Mouse (Mus musculus): ENCODE results near the gene Atf7. TPM values are rescaled to one million over a fixed set of nuclear protein-coding genes. Genes with fewer than 3 reads are reported as not detected.
A peak's percentile ranks its signal among the peaks of the same experiment; 100 is the strongest.
"Not testable (repeated sequence)": the region's sequence is repeated elsewhere in the genome, so short reads cannot be mapped to it uniquely, and the experiment has no call there.

Gene Atf7
- total RNA-seq, 4 experiments from 2014 or later = 40.8 to 44.8 (median 42.6) TPM

DNA sequence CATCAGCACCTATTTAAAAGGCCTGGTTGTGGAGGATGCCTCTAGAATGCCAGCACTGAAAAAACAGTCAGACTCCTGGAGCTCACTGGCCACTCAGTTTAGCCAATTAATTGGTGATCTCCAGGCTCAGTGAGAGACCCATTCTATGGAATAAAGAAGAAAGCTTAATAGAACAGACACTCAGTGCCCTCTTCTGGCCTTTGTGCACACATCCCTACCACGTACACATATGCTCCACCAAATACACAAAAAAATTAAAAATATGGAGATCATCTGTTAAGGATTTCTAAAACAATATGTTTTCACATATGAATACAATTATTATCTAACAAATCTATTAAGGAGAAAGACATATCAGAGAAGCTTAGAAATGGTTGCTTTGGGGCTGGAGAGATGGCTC lies 4.5 kb downstream of the Atf7 start:
- DNase-seq (ENCODE audit: low spot score in 2 of 2) = no peak

DNA sequence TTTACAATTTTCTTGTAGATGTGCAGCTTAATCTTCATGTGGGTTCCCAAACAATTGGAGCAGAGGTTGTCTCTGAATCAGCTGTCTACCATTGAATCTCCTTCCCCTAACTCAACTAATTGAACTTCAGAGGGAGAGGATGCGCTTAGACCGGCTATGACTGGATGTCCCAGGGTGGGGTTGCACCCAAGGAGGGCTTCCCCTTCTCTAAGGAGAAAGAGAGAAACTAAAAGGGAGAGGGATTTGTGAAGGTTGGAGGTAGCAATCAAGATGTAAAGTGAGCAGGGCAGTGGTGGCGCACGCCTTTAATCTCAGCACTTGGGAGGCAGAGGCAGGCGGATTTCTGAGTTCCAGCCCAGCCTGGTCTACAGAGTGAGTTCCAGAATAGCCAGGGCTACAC lies 5.8 kb downstream of the Atf7 start:
- DNase-seq (ENCODE audit: low spot score in 2 of 2) = no peak

DNA sequence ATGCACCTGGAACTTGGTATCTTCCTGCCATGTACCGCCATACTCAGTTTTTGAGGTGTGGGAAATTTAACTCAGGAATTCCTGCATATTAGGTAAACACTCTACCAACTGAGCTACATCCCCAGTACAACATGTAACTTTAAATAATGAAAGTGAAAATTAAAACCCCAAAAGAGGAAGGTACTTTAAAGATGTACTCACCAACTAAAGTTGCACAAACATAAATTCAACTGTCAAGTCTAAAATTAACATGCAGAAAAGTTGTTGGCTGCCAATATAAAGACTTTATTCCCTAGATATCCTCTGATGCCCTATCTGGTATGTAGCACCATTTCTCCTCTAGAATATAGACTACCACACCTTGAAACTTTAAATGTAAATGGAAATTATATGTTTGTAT lies 7.6 kb downstream of the Atf7 start:
- no peak for DNase-seq (ENCODE audit: low spot score in 2 of 2)

DNA sequence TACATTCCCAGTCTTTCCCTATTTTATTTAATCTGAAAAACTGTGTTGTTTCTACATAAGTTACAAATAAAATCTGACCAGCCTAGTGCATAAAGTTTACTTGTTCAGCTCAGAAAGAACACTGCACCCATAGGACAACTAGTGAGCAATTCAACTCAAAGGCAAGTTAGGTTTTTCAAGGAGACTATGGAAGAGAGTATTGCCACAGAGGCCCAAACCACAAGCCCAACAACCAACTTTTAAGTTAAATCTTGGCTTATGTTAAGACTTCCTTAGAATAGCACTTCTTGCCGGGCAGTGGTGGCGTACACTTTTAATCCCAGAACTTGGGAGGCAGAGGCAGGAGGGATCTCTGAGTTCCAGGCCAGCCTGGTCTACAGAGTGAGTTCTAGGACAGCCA lies 9.1 kb downstream of the Atf7 start:
- no peak for DNase-seq (ENCODE audit: low spot score in 2 of 2)

DNA sequence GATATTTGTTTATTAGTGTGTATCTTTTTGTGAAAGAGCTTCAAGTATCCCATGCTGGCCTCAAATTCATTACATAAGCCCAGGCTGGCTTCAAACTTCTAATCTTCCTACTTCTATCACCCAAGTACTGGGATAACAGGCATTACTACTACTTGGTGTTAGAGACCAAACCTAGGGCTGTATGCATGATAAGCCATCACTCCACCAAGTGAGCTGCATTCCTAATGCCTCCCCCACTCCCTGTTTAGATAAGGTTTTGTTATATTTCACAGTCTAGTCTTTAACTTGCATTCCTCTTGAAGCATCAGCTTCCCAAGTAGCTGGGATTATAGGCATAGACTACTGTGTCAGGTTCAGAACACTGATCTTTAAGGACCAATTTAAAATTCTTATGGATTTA lies 11.0 kb downstream of the Atf7 start:
- no peak for DNase-seq (ENCODE audit: low spot score in 2 of 2)

DNA sequence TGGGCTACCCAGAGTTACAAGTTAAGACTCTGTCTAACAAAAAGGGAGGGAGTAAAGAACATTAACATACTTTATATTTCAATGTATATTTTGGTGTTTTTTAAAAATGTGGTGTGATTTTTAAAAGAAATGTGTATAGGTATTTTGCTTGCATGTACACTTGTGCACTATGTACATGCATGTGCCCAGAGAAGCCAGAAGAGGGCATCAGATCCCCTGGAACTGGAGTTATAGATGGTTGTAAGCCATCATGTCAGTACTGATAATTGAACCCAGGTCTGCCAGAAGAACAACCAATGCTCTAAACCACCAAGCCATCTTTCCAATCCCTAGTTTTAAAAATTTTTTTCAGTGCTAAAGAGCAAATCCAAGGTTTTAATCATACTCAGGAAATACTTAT lies 12.3 kb downstream of the Atf7 start:
- no peak for DNase-seq (ENCODE audit: low spot score in 2 of 2)

DNA sequence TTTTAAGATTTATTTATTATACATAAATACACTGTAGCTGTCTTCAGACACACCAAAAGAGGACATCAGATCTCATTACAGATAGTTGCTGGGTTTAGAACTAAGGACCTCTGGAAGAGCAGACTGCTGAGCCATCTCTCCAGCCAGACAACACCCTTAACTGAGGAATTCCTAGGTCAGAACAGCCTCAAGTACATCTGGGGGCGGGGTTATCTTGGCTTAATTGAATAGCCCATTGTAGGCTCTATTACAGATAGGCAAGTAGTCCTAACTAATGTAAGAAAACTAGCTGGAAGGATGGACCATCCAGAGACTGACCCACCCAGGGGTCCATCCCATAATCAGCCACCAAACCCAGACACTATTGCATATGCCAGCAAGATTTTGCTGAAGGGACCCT lies 16.7 kb downstream of the Atf7 start:
- DNase-seq (ENCODE audit: low spot score in 2 of 2) = not testable (repeated sequence)

DNA sequence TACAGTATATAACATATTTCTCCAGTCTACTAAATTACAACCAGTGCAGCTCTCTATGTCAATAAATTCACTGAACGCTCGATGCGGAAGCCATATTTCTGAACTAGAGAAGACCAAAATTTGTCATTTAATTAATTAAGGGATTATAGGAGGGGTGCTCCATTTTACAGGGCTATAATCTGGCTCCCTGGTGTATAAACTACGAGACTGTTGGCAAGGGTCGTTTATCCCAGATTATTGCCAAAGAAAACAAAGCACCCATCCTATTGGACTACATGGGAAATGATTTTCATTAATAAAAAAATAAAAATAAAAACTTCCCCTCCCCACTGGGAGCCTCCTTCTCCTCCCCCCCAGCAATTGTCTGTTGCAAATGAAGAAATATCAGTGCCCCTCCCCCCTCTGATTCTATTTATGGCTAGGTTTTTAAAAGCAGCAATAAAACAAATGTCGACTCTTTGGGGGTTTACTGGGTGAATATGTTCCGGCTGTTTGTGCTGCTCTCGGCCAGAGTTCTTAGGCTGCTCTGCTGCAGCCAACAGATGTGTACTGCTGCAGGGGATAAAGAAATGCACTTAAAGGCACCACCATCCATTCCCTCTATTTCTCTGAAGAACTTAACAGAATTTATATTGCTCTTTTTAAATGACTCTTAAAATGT lies 31.1 kb downstream of the Atf7 start:
- no peak for DNase-seq (ENCODE audit: low spot score in 2 of 2)

DNA sequence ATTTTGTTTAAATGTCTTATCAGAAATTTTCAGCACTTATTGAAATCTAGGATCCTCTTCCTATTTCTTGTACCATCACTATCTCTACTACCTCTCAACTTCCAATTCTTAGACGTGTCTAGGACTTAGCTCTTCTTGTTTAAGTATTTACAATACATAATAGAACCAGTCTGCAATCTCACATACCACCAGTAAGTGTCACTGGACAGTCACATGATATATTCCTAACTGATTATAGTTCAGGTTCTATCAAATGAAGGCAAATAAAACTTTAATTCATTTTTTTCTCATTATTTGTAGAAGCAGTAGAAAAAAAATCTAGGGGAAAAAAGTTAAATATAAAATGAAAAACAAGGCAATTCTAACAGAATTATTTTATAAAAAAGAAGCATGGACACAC lies 32.6 kb downstream of the Atf7 start:
- DNase-seq (ENCODE audit: low spot score in 2 of 2) = no peak

DNA sequence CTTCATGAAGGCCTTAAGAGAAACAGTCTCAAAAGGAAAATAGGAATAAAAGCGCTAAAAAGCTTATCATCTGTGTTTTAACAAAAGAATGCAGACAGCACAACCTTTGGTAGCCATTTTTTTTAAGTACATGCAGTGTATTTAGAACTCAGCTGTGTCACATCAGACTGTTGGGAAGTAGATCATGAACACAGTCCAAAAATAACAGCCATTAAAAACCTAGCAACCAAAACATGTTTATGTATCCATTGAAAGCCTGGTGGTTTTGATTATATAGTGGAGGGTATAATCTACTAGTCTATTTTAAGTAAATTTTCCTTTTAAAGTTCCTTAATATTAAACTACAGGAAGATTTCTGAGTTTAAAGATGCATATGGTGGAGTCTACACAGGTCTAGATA lies 34.7 kb downstream of the Atf7 start:
- DNase-seq (ENCODE audit: low spot score in 2 of 2) = no peak

DNA sequence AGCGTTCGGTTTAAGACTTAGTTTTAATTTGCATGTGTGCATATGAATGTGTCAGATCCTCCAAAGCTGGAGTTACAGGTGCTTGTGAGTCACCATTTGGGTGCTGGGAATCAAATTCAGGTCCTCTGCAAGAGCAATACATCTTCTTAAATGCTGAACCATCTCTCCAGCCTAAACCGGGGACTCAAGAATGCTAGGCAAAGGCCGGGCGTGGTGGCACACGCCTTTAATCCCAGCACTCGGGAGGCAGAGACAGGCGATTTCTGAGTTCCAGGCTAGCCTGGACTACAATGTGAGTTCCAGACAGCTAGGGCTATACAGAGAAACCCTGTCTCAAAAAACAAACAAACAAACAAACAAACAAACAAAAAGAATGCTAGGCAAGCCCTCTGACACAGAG lies 35.4 kb downstream of the Atf7 start:
- DNase-seq (ENCODE audit: low spot score in 2 of 2) = no peak

DNA sequence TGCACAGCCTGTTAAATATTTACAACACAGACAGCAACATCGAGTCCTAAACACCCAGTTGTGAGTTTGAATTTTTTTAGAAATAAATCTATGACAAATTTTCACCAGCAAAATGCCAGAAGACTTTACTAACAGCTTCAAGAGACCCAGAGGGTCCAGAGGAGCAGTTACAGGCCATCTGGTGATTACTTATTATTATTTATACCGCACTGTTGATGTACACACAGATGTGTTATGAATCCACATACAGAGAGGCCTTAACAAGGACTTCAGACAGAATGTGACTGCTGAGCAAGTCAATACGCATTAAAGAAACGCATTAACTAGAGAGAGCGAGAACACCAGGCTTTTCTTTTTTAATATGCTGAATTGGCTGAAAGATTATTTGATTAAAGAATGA lies 39.8 kb downstream of the Atf7 start:
- no peak for DNase-seq (ENCODE audit: low spot score in 2 of 2)

DNA sequence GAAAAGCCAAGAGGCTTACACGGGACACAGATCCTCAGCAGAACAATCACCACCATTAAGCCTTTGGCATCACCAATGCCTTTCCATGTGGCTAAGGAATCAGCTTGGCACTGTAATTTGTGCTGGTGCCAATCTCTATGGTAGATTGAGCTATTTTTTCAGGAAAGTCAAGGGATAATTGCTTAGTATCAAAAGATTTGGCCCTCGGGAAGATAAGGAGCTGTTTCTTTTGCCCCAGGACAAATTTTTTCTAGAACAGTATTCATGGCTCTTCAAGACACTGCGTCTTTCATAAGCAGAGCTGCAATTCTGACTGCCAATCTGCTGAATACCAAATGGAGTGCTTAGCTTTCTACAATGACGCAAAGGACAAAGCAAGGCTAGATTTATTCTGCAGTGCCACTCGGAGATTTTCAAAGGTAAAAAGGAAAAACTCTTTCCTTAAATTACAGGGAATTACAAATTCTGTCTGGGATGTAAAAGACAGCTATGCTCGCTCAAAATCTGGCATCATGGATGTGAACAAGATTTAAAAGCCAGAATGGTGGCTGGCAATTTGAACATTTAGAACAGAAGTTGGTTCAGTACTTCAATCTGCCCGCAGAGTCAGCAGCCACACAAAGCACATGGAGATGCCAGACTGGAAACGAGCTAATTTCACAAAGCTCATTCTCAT lies 41.4 kb downstream of the Atf7 start:
- DNase-seq (ENCODE audit: low spot score in 2 of 2) = peak in 1 of 2 experiments; percentile 15

DNA sequence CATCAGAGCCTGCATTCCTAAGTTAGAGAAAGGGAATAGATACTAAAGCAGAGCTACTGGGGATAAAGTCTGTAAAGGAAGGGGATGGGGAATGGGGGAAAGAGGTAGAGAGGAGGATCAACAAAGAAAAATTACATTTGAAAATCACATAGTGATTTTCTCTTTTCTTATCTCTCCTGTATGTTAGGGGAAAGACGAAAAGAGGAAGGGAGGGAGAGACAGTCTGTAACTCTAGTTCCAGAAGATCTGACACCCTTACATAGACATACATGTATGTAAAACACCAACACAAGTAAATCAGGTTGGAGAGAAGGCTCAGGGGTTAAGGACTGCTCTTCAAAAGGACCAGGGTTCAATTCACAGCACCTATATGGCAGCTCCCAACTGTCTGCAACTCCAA lies 44.1 kb downstream of the Atf7 start:
- DNase-seq (ENCODE audit: low spot score in 2 of 2) = no peak

DNA sequence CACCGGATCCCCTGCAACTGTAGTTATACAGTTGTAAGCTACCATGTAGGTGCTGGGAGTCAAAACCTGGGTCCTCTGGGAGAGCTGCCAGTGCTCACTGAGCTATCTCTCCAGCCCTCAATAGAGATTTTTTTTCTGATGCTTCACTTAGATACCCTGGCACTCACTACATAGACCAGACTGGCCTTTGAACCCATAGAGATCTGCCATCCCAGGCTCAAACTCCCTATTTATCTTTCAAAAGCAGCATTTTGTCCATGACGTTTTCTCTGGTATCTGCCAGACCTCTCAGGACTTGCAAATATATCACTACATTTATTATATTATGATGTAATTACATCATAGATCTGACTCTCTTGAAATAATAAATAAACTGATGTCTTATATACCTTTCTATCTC lies 46.9 kb downstream of the Atf7 start:
- no peak for DNase-seq (ENCODE audit: low spot score in 2 of 2)

DNA sequence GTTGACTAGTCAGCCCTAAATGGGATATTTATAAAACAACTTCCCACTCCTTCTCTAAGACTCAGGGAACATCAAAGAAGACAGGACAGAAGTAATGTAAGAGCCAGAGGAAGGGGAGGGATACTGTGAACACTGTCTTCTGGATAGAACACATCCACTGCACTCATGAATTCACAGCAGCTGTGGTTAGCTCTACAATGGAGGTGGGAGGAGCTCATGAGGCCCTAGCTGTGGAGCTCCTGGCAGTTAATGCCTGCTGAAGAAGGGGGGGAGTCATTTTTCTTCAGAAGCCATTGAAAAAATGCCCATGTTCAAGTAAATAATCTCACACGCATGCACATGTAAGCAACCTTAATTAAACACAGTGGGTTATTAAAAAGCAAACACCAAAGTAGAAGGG lies 48.3 kb downstream of the Atf7 start:
- DNase-seq (ENCODE audit: low spot score in 2 of 2) = no peak

DNA sequence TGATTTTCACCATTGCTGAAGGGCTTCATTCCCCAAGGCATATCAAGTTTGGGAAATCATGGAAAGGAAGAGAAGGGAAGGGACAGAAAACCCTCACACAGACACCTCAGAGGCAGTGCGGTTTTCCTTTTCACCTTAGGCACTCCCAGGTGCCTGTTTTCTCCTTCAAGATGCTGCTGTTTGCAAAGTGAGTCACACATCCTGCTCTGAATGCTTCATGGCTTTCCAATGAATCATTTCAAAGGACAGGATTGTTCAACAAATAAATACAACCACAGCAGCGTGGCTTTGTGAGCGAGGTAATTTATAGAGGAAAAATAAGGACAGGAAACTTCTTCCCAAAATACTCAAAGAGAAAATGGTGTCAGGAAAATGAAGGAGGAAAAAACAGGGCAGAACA lies 53.2 kb downstream of the Atf7 start:
- DNase-seq (ENCODE audit: low spot score in 2 of 2) = no peak

DNA sequence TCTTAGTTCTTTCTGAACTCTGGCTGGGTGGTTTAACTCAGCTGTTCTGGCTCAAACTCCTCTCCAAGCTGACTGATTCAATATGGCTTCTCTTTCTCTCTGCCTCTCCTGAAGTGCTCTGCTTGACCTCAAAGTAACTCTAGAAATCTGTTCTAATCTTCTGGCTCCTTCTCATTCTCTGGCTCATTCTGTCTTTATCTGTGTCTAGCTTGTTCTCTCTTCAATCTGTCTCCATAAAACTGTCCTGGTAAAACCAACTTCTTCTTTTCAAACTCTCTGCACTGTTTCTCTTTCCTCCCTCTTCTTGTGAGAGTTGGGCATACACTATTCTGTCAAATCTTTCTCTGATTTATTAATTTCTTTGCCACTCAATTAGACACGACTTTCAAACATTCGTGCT lies 57.4 kb downstream of the Atf7 start:
- no peak for DNase-seq (ENCODE audit: low spot score in 2 of 2)

DNA sequence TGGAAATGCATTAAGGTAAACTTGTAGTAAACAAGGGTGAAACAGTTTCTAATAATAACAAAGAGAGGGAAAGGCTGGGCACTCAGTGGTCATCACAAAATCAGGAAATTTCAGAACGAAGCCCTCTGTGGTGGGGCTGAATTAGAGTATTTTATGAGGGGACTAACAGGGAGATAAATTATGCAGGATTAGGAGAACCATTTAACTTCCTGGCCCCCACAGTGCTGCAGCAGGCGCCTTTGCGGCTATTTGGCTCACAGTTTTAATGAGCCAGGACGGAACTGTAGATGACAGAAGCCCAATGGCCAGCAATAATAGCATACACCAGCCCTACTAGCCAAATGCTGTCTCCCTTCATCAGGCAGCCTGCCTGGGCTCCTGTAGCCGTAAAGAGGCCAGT lies 61.6 kb downstream of the Atf7 start:
- no peak for DNase-seq (ENCODE audit: low spot score in 2 of 2)

DNA sequence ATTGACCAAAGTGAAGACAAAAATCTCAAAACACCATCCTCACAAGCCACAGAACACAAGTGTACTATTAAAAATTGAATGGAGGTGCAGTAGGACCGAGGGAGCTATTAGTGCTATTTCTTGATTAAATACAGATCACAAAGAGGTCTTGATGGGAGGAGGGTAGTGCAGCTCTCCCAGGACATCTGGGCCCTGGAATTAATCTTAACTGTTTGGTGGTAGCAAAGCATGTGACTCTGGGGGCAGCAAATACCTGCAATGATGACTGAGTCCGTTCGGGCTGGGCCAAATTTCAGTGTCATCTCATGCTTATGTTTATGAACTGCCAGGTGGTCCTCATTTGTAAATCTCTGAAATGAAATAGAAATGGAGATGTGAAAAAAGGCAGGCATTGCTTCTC lies 62.2 kb downstream of the Atf7 start:
- no peak for DNase-seq (ENCODE audit: low spot score in 2 of 2)

DNA sequence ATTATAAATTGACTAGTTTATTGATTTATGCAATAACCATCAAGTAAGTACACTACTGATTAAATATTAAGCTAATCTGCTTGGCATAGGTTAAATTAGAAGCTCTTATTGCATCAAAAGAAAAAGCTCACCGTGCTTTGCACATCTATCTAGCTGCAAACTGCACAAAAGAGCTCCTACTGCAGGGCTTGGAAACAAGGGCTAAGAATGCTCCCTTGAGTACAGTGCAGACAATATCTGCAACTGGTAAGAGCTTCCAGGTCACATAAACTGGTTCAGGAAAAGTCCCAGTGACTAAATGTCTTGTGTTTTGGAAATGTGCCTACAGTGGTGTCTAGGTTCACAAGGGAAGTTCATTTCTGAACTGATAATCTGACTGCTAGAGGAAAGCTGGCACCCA lies 62.8 kb downstream of the Atf7 start:
- no peak for DNase-seq (ENCODE audit: low spot score in 2 of 2)

DNA sequence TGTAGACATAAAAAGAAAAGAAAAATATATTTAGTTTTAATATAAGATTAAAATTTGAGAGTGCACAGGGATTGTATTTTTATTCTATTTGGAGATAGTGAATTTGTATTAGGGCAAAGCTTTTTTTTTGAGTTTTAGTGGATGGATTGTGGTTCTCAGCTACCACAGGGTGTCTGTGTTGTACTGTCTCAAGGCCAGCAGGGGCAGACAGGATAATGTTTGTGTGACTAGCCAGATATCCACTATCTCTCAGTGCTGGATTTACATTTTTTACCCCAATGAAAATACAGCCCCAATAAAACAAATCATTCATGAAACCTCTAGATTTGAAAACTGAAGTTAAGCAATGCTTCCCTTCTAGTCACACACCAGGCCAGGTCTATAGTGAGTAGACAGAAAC lies 67.7 kb downstream of the Atf7 start:
- DNase-seq (ENCODE audit: low spot score in 2 of 2) = no peak

DNA sequence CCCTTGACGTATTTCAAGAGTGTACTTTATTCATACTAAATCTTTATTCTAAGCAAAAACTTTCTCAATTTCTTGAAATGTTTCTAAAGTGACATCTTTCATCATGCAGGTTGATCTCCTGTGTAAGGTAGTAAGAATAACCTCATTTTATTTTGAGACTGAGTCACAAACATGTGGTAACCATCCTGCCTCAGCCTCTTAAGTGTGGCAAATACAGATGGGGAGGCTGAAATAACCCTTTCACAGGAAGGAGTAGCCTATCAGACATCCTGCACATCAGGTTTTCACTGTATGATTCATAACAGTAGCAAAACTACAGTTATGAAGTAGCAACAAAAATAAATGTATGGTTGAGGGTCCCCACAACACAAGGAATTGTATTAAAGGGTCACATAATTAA lies 69.7 kb downstream of the Atf7 start:
- no peak for DNase-seq (ENCODE audit: low spot score in 2 of 2)

DNA sequence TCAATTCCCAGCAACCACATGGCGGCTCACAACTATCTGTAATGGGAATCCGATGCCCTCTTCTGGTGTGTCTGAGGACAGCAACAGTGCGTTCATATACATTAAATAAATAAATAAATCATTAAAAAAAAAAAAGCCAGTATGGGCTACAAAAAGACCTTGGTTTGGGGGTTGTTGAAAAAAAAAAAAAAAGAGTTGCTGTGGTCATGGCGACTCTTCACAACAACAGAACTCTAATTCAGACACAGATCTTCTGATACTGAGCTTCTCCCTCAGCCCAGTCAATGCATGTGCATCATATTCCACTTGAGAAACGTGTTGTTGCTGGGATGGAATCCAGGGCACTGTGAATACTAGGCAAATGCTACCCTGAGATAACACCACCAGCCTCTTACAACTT lies 72.7 kb downstream of the Atf7 start:
- no peak for DNase-seq (ENCODE audit: low spot score in 2 of 2)

Data from left cerebral cortex, adult 8-10 months (tissue).